ENCODE assay signal across 20 mouse cellular contexts in the genomic region with DNA sequence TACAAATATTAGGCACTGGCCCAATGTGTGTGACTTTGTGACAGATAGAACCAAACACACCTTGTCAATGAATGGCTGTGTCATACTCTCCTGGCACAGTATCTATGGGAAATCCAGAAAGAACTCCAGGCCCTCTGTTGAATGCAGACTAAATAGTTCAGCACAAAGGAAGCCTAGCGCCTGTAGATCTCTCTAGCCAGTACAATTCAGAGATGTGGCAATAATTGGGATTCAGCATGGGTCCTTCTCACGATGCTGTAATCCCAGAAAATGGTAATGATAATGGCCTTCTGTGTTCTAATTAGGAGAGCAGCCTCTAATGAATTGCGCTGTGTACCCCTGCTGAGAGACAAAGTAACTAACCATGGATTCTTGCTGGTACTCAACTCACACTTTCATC. TPM values are rescaled to one million over a fixed set of nuclear protein-coding genes. Genes with fewer than 3 reads are reported as not detected.
DNase-seq lines count a peak whose midpoint lies in the region; ATAC-seq and TF ChIP-seq lines count a peak whose summit lies in the region.
"Had no signal": no experiment of that assay in that cellular context is flagged by ENCODE, and none has a peak within 500 bp of the region (broad histone marks: within the 10 kb centered on the region; RNA-seq: fewer than 3 reads in every experiment).

No protein-coding gene starts in this region.

- no peak for TF ChIP-seq CTCF in midbrain, postnatal 0 days (IDR thresholded peaks at IDR 0.05)

- H3K36me3 ChIP-seq in neural tube, embryonic 12.5 days, result no peaks in the 10 kb centered on the region
- no peaks in the 10 kb centered on the region for H3K36me3 ChIP-seq in forebrain, embryonic 15.5 days
- no peaks in the 10 kb centered on the region for H3K36me3 ChIP-seq in midbrain, postnatal 0 days (ENCODE audit: insufficient read depth, low read length)
- H3K36me3 ChIP-seq: G1E; intestine, embryonic 15.5 days; kidney, embryonic 15.5 days; liver, embryonic 12.5 days had no signal

- 0 out of 2 replicates have a peak, but pooled peaks have one; percentile 21 for ATAC-seq in neural tube, embryonic 12.5 days (ENCODE audit: low FRiP score, low read depth)
- ATAC-seq in forebrain, embryonic 15.5 days (replicated peaks), result peak; percentile 86
- no peak for ATAC-seq in midbrain, postnatal 0 days (ENCODE audit: low FRiP score)
- ATAC-seq: intestine, embryonic 15.5 days; liver, embryonic 12.5 days had no signal

- H3K4me3 ChIP-seq in neural tube, embryonic 12.5 days, result no peak overlapping the region
- H3K4me3 ChIP-seq in forebrain, embryonic 15.5 days, result no peak overlapping the region
- H3K4me3 ChIP-seq in midbrain, postnatal 0 days (ENCODE audit: low read depth, low read length), result no peak overlapping the region
- H3K4me3 ChIP-seq: intestine, embryonic 15.5 days; kidney, embryonic 15.5 days; liver, embryonic 12.5 days had no signal

- no peak for DNase-seq in neural tube, embryonic 10.5 days (ENCODE audit: extremely low spot score, low spot score)
- DNase-seq in midbrain, postnatal 0 days (ENCODE audit: low spot score), result peak; percentile 22
- no peak for DNase-seq in layer of hippocampus, adult 8-10 months (ENCODE audit: low spot score in 2 of 2)
- DNase-seq in lung, postnatal 4 days, result no peak
- no peak for DNase-seq in adipocyte (ENCODE audit: low spot score)
- DNase-seq: cerebellum, adult 11 months; cerebellum, postnatal 25 days; gastrocnemius, postnatal 36 days; lung, embryonic 14.5 days; right cerebral cortex, postnatal 14 days had no signal

- H3K4me1 ChIP-seq in neural tube, embryonic 12.5 days, result no peaks in the 10 kb centered on the region
- 0 out of 2 replicates have a peak, but pooled peaks cover 9% of the 10 kb centered on the region for H3K4me1 ChIP-seq in forebrain, embryonic 15.5 days
- H3K4me1 ChIP-seq in midbrain, postnatal 0 days (ENCODE audit: insufficient read depth, low read length), result no peaks in the 10 kb centered on the region
- H3K4me1 ChIP-seq: intestine, embryonic 15.5 days; liver, embryonic 12.5 days had no signal

- WGBS in neural tube, embryonic 12.5 days, result 62% methylated on average over 3 of the region's 3 CpGs
- WGBS in forebrain, embryonic 15.5 days, result 5% methylated on average over 3 of the region's 3 CpGs
- 46% methylated on average over 3 of the region's 3 CpGs for WGBS in midbrain, postnatal 0 days

- H3K9ac ChIP-seq in neural tube, embryonic 12.5 days, result no peak overlapping the region
- H3K9ac ChIP-seq in forebrain, embryonic 15.5 days (replicated peaks), result no peak overlapping the region
- H3K9ac ChIP-seq in midbrain, postnatal 0 days (replicated peaks; ENCODE audit: low read length, poor library complexity, severe bottlenecking), result no peak overlapping the region
- H3K9ac ChIP-seq: intestine, embryonic 15.5 days; kidney, embryonic 15.5 days; liver, embryonic 12.5 days; lung, embryonic 14.5 days had no signal

- H3K9me3 ChIP-seq in neural tube, embryonic 12.5 days, result no peaks in the 10 kb centered on the region
- peaks cover under 1% of the 10 kb centered on the region; the same call in 1 of the 2 replicates for H3K9me3 ChIP-seq in forebrain, embryonic 15.5 days
- no peaks in the 10 kb centered on the region for H3K9me3 ChIP-seq in midbrain, postnatal 0 days (ENCODE audit: low read length)
- H3K9me3 ChIP-seq: G1E; intestine, embryonic 15.5 days had no signal

- H3K27ac ChIP-seq in neural tube, embryonic 12.5 days, result no peak overlapping the region
- H3K27ac ChIP-seq in forebrain, embryonic 15.5 days (replicated peaks), result no peak overlapping the region
- no peak overlapping the region for H3K27ac ChIP-seq in midbrain, postnatal 0 days (ENCODE audit: low read depth, low read length)
- H3K27ac ChIP-seq: intestine, embryonic 15.5 days; kidney, embryonic 15.5 days; liver, embryonic 12.5 days; macrophage; stomach, postnatal 0 days had no signal

- no peaks in the 10 kb centered on the region for H3K27me3 ChIP-seq in neural tube, embryonic 12.5 days (replicated peaks)
- H3K27me3 ChIP-seq in forebrain, embryonic 15.5 days, result no peaks in the 10 kb centered on the region
- H3K27me3 ChIP-seq in midbrain, postnatal 0 days (ENCODE audit: insufficient read depth, low read length), result no peaks in the 10 kb centered on the region
- H3K27me3 ChIP-seq: intestine, embryonic 15.5 days; kidney, embryonic 15.5 days had no signal

- no peak overlapping the region for H3K4me2 ChIP-seq in neural tube, embryonic 12.5 days (replicated peaks)
- H3K4me2 ChIP-seq in forebrain, embryonic 15.5 days (replicated peaks), result no peak overlapping the region
- H3K4me2 ChIP-seq in midbrain, postnatal 0 days (ENCODE audit: low read depth, low read length, poor library complexity, severe bottlenecking), result no peak overlapping the region
- H3K4me2 ChIP-seq: heart, embryonic 11.5 days; intestine, embryonic 15.5 days; kidney, embryonic 15.5 days; liver, embryonic 12.5 days; lung, embryonic 14.5 days had no signal

RNA-seq across cellular contexts. Expression of gene Frzb, which starts 8.6 kb away (rescaled TPM):
- polyA plus RNA-seq in neural tube, embryonic 12.5 days (2016; fragmentation: Nextera tagmentation; extraction: Ambion mirVana), result 39.4 and 43.9 TPM in 2 replicates
- polyA plus RNA-seq in forebrain, embryonic 15.5 days (2015; fragmentation: Nextera tagmentation; extraction: Ambion mirVana), result 3.1 and 4.9 TPM in 2 replicates
- 2.5 and 2.6 TPM in 2 replicates for total RNA-seq in midbrain, postnatal 0 days (2014; rRNA removed)
- polyA plus RNA-seq in midbrain, postnatal 0 days (2015; fragmentation: Nextera tagmentation; extraction: Ambion mirVana), result 1.3 and 2.4 TPM in 2 replicates
- total RNA-seq in layer of hippocampus, adult 8-10 months (2022), result 10 to 100 TPM; 24.6 to 29.1 (median 28.7) TPM
- total RNA-seq: monocyte, adult 5-6 weeks had no signal
- polyA plus RNA-seq: macrophage had no signal
